Mouse (Mus musculus) spleen, embryonic (tissue): ENCODE results near the gene App.

Experiments
- CTCF ChIA-PET: fragments of 350-600 bp; sonication (Branson Sonifier 250); formaldehyde crosslinking; loops from one replicate; lab custom pipeline; 2022; lab: Charles Lee

Gene App

DNA sequence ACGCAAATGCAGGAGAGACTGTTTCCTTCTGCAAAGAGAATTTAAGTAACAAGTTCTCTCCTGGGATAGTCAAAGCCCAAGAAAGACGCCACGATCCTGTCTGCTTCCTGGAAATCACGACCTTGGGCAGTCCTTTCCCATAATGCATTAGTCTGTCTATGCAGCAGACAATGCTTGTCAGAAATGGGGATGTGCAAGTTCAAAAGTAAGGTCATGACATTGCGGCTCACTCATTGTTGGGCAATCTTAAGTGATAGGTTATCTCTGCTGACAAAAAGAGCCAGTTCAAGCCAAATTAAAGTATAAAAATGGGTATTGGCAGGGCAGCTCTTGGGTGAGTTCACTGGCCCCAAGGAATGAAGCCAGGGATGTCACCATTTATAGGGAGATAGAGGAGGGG, 51.6 kb downstream of the App start:
- CTCF ChIA-PET: no interaction called here

DNA sequence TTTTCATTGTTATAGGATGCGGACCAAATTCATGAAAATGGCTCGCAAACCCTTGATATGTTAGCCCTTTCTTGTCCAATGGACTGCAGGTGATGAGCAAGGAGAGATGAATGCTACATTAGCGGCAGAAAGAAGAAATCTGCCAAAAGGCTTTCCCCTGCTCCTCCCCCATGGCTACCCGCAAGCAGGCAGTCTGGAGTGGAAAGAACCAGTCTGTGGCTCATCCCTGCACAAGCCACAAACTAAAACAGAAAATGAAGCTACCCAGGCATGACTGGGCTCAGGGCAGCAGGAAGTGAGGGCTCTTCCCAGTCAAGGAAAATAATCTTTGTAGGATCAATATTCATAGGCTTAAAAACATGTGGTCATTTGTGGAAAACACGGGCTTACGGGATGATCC, 54.6 kb downstream of the App start:
- CTCF ChIA-PET: no interaction called here

DNA sequence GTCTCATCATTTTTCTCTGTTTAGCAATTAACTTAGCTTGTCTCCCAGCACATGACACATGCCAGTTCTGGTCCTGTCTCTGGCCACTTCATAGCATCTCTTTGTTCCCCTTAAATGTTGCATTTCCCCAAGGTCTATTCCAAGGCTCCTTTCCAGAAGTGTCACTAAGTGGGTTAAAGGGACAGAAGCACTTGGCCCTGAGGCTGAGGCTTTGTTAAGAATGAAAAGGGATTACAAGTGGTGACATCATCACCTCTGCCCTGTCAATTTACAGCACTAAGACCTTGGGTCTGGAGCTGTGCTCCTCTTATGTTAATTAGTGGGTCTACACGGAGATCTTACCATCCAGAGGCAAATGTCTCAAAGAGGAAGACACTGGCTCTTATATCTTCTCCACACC, 56.0 kb downstream of the App start:
- CTCF ChIA-PET: no interaction called here

DNA sequence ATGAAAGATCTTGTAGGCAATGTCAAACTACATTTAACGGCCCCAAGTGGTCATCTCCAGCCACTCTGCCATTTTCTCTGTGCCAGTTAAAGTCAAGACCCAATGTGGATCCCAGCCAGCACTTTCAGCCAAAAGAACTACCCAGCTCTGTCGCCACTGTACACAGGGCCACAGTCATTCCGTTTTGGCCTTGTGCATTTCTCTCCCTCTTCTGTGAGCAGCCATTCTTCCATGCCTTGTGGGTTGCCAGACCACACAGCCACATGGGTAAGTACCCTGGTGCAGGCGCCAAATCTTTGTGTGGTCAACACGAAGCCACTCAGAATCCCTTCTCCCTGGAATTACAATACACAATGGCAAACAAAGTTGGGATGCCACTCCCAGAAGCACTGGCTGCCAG, 57.7 kb downstream of the App start:
- CTCF ChIA-PET: no interaction called here

DNA sequence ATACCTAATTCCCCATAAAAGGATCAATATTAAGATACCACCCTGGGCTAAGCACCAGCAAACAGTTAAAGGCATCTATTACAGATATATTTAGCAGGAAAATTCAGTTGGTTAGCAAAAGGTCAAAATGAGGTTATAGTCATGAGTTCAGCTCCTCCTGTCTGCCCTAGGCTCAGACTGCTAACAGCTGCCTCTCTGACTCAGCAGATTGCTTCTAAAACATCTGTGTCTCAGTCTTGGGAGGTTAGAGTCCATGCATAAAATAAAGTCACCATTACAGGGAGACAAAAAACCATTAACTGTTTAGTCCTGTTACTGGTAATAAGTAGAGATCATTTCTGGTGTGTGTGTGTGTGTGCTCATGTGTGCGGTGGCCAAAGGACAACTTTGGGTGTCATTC, 58.8 kb downstream of the App start:
- CTCF ChIA-PET: no interaction called here

DNA sequence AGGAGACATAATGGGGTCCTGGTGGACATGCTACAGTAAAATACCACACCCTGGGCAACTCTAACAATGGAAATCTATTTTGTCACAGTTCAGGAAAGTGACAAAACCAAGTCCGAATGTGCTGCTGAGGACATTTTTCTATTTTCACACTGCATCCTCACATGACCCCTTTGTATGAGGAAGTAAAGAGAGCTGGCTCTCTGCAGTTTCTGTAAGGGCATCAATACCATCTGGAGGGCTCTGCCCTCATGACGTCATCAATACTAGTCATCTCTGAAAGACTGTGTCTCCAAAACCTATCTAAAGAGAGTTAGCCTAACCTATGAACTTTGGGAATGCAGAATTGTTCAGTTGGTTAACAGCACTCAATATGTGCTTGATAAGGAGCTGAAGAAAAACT, 59.6 kb downstream of the App start:
- CTCF ChIA-PET: no interaction called here

DNA sequence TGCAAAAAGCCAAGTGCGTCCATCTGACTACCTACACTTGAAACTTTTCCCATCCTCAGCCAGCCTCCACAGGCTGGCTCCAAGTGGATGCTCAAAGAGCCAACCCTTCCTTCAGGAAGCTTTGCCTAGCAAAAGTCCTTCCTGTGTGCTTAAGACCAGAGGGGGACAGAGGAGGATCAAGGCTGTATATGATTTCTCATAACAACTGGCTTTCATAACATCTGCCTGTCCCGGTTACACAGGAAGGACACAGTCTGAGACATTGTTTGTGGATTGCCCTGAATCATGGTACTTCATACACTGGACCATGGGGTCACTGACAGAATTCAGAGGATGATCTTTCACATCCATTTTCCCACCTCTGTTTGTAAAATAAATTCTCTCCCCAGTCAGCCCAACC, 61.3 kb downstream of the App start:
- CTCF ChIA-PET: no interaction called here

DNA sequence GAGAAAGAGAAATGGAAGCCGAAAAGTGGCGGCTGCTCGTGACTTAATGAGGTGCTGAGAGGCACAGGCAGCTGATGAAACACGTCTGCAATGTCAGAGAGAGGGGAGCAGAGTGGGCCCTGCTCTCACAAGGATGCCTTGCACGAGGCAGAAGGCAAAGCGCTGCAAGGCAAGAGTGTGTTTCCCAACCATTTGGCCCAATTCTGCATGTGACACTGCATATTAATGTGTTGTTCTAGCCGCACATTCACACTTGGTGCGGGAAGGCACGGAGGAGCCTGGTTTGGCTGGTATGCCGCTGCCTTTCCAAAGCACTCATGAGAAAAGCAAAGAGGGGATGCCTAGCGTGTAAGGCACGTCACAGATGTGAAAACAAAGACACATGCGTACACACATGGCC, 63.1 kb downstream of the App start:
- CTCF ChIA-PET: no interaction called here

DNA sequence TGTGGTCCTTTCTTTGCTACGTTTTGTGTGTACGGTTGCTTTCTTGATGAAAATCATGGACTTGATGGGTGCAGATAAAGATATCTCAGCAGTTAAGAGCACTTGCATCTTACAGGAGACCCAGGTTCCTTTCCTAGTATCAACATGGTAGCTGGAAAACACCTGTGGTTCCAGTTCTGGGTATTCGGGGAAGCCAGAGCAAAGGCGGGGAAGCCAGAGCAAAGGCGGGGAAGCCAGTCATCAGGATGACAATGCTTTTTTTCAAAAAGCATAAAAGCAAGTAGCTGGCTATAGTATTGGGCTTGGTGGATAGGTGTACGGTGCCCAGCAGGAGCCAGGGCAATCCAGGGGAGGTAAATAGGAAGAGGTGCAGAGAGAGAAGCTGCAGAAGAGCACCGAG, 65.1 kb downstream of the App start:
- CTCF ChIA-PET: no interaction called here

DNA sequence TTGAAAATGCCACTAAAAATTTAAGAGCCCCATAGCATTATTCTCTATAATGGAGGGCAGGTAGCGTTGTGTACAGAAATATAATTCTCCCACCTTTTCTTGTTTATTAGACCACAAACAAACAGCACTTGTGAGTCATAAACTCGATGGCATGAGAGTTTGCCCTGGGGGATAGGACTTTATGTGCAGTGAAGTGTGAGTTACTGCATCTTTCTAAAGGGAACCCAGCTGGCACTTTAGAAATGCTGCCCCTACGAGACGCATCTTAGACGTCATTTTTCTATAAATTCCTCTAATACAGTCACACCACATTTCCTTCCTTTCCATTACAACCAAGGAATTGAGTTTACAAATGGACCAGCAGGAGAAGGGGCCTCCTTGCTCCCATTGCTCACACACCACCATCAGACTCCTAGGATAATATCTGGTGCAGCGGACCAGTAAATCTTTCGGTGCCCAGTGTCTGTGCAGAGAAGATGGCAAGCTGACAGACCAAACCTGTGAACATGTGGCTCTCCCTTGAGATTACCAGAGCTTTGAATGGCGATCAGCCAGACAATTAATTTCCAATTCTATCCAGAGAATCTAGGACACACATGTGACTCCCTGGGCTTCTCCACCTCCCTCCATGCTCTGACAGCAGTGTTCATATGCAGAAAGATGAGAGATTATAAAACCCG, 66.8 kb downstream of the App start:
- CTCF ChIA-PET: no interaction called here

DNA sequence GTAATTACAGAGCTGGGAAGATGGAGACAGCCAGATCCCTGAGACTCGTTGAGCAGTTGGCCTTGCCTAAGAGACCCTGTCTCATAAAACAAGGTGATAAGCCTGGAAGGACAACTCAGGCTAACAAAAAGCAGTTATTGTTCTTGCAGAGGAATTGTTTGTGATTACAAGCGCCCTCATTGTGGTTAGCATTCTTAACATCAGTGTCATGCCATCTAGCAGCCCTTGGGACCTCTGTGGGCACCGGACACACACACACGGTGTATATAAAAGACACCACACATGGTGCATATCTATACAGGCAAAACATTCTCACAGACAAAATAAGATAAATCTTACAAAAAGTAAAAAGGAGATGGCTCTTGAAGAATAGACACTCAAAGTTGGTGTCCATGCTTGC, 68.0 kb downstream of the App start:
- CTCF ChIA-PET: no interaction called here

DNA sequence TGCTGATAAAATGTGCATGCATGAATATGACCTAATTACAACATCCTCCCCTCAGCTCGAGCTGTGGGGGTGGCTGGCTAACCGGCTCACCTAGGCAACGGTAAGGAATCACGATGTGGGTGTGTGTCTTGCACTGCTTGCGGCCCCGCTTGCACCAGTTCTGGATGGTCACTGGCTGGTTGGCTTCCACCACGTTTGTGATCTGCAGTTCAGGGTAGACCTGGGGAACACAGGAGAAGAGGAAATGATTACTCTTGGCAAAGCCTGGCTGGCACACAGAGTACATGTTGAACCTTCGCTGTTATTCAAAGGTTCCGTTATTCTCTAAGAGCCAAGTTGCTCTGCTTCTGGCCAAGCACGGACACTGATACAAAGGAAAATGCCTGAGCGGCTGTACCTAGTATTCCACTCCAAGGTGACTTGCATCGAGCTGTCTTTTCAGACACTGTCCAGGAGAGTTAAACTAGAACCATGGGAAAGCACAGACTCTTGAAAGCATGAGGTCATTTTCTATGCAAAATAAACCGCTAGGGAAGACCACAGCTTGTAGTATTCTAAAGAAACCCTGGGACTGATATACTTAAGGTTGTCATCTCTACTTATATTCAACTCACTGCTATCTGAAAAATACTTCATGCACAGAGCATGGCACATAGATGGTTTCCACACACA, 70.3 kb downstream of the App start:
- CTCF ChIA-PET: no interaction called here

DNA sequence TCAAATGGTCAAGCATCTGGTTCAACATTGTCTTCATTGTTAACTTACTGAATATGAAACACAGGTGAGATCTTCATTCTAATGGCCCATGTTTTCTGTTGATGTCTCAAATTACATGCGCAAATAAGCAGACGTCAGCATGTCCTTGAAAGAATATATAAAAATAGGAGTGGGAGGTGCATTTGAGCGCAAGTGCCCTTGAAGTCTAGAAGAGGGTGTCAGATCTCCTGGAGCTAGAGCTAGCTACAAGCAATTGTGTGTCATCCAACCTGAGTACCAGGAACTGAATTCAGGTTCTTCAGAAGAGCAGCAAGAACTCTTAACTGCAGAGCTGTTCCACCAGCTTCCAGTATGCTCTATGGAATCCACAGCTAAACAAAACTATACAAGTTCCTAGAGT, 72.0 kb downstream of the App start:
- CTCF ChIA-PET: no interaction called here

DNA sequence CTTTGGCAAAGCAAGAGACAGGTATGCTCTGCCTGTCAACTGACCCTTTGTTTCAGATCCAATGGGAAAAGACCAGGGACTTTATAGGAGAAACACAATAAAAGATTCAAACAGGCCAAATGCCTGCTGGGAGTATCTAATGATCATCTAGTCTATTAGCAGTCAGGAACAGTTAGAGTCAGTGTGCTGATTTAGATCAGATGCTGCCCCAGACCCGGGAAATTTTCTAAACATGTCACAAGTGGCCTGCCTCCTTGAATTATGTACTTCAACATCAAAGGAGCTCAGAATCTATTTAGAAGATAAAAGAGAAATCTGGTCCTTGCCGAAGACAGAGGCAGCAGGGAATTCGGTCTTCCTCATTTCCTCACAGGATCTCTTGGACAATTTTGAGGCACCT, 72.8 kb downstream of the App start:
- CTCF ChIA-PET: no interaction called here

DNA sequence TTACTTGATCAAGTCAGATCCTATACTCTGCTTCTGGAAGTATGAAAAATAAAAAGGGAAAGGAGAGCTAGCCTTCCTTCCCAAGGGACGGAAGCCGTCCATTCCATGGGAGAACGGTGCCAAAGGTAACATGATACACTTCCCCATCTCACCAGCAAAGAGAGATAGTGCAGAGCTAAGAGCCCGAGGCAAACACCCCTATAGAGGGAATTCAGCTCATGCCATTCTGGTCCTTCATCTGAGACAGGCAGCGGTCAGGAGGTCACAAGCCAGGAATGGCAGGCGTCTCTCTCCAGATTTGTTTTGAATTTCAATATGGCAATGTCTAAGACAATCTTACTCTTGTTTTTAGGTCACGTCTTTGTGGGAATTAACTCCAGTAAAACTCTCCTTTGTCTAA, 74.1 kb downstream of the App start:
- CTCF ChIA-PET: no interaction called here

DNA sequence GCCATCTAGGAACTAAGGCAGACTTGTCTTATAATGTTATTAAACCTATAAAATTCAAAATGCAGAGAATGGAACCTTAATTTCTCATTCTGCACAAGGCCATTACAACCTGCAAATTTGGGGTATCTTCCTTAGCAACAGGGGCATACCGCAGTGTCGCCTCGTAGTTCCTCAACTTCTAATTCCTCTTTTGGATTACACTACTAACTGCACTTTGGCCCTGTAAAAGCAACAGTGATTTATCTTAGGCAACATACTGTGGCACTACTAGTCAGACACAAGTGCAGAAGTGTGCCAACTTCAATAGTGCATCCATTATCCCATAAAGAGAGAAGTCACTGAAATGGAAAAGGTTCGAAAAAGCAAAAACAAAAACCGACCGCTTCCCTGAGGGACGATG, 74.5 kb downstream of the App start:
- CTCF ChIA-PET: no interaction called here

DNA sequence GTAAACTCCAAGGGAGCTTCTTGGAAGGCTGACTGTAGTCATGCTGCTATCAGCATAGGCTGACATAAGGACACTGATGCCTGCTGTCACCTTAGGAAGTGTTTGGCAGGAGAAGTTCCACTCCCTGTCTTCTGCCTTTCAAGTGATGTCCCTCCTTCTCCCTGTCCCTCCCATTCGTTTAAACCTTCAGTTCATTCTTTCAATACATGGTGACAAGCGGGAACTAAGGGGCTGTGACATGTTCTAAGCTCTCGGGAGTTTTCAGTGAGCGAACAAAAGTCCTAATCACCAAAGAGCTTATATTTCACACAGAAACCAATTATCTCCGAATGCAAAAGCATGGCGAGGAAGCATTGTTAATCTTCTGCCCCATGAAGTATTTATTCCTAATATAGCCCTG, 77.2 kb downstream of the App start:
- CTCF ChIA-PET: no interaction called here

DNA sequence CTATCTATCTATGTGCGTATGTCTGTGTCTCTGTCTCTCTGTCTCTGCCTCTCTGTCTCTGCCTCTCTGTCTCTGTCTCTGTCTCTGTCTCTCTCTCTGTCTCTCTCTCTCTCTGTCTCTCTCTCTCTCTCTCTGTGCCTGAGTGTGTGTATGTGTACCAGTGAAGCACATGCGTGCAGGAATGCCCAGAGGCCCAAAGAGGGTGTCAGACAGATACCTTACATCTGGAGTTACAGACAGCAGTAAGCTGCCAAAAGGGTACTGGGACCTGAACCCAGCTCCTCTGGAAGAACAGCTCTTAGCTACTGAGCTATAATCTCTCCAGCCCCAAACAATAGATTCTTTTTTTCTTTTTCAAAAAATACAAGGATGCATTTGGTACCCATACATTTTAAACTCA, 77.6 kb downstream of the App start:
- CTCF ChIA-PET: no interaction called here

DNA sequence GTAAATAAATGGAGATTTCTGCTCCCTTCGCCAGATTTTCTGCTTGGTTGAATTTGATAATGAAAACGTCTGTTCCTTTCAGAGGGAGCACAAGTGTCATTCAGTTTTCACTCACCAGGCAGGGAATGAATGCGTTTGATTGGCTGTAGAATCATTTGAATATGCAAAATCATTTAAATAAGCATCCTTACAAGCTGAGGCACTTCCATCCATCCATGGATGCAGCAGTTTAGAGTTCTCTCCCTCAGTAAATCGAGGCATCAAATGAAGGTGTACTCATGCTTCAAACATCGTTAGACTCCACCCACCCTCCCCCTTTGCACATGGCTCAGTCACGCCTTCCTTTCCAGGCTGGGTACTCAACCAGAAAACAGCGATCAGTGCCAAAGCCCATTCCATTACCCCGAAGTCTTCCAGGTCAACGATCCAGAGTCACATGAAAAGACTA, 80.9 kb downstream of the App start:
- CTCF ChIA-PET: no interaction called here

DNA sequence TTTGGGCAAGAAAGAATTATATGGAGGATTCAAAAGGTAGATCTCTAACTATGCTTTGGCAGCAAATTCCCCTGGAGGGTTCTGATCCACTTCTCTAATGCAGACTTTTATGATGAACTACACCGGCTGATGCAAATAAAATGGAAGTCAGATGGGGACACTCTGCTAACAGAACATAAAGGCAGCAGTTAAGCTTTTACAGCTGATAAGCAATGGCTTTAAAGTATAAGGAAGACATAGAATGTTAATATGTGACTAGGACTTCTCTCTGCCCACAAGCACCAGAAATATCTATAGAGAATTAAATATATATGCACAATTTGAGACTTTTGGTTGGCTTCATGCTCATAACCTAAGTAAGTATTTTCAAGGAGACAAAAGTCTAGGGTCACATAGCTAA, 81.4 kb downstream of the App start:
- CTCF ChIA-PET: no interaction called here

DNA sequence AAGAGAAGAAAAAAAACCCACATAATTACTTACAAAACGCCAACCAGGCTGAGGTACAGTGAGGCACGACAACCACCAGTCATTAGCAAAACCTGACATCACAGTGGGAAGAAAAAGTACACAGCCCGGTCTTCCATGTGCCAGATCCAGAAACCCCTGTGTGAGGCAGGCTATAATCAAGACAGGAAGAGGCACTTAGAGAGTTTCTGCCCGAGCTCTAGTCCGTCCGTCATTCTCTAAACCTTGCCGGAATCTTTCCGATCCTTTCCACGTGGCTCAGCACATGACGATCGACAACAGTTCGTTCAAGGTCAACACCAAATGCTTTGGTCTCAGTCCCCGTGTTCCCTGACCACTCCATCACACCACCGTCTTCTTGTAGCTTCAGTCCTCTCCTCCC, 82.6 kb downstream of the App start:
- CTCF ChIA-PET: no interaction called here

DNA sequence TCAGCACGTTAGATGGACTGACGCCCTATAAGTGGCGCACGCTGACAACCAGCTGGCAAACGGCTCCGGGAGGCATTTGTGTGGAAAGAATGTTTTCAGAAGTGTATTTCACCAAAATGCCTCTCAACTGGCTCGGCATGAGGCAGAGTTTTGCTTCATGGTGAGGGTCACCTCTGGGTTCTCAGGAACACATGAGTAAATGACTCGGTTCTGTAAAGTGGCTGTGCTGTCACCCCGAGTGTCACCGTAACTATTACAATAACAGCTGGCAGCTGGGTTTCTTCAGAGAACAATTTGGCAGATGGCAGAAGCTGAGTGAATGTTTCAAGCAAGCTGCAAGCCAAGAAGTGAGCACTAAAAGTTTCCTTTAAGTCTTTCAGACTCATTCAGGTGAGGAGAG, 85.4 kb downstream of the App start:
- CTCF ChIA-PET: no interaction called here

DNA sequence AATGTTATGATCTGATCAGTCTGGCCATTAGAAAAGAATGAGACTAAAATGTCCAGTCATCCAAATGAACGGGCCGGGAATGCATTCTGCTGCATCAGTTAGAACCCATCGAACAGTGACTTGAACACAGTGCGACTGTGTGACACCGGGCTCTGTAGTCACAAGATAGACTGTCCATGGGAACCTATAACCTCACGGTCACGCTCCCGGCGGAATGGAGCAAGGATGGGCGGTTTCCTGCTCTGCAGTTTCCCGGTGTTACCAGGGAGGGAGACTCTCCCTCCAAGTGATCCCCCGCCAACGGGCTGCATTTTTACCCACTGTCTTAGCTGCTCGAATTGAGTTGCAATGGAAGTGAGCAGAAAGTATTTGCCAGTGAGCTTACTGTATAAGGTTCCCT, 87.3 kb downstream of the App start:
- CTCF ChIA-PET: no interaction called here

DNA sequence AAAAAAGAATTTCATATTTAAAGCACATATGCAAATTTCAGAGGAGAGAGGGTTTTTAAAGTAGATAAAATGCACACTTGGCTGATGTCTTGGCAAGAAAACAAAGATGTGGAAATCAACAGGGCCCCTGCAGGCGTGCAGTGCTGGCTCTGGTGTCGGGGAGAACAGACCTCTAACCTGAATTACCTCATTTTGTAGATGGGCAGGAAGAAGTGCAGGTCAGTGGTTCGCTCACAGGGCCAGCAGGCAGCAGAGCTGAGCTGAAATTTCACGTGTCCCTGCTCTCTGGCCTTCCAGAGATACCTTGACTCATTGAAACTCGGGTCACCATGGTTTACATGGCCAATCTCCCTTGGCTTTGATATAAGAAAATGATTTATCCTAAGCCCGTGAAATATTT, 87.7 kb downstream of the App start:
- CTCF ChIA-PET: no interaction called here
